Mouse (Mus musculus) brain, embryonic 14.5 days (tissue): Measurements from ENCODE around the gene Tmem206.

ENCODE experiments used
- CTCF ChIP-seq: fragments of 200-500 bp; IDR thresholded peaks from 2 replicates; pipeline ENCODE4 v1.5.1; 2012; ENCODE audit warnings: inconsistent platforms, mild to moderate bottlenecking, moderate library complexity, borderline replicate concordance; ENCODE audit not compliant: insufficient read depth, insufficient read length; ENCODE audit errors: extremely low read depth
- POLR2A ChIP-seq: fragments of 200-500 bp; IDR thresholded peaks from 2 replicates; pipeline ENCODE4 v1.6.1; 2012; ENCODE audit warnings: mild to moderate bottlenecking, inconsistent platforms, borderline replicate concordance; ENCODE audit not compliant: poor library complexity, insufficient read depth, insufficient read length, severe bottlenecking; ENCODE audit errors: extremely low read depth

- TF ChIP-seq CTCF, result no peak
- TF ChIP-seq POLR2A, result no peak
Observed at GRCm38 (mm10) chr1:191323381-191323780, 2.3 kb upstream of the Tmem206 start.
